Mouse (Mus musculus) forebrain, embryonic 12.5 days (tissue): ENCODE results near the gene Kmt5a. TPM values are rescaled to one million over a fixed set of nuclear protein-coding genes. Genes with fewer than 3 reads are reported as not detected.
"Not testable (repeated sequence)": the region's sequence is repeated elsewhere in the genome, so short reads cannot be mapped to it uniquely, and the experiment has no call there.

Experiments used
- ATAC-seq: fragments of 200-750 bp; cut with Nextera tagmentation; 2 replicates; pipeline ENCODE4 v1.8.0; 2017; ENCODE audit warnings: moderate TSS enrichment; ENCODE audit not compliant: low FRiP score
- H3K27ac ChIP-seq: fragments of 300-500 bp; sonication (generic); 2 replicates; pipeline ENCODE4 v1.5.1; 2016; ENCODE audit warnings: mild to moderate bottlenecking
- H3K27me3 ChIP-seq: fragments of 300-500 bp; sonication (generic); 2 replicates; pipeline ENCODE4 v1.6.1; 2016; ENCODE audit warnings: mild to moderate bottlenecking
- H3K36me3 ChIP-seq: fragments of 300-500 bp; sonication (generic); replicated peaks from 2 replicates; pipeline ENCODE4 v1.6.1; 2016; ENCODE audit warnings: mild to moderate bottlenecking
- H3K4me1 ChIP-seq: fragments of 300-500 bp; sonication (generic); 2 replicates; pipeline ENCODE4 v1.6.1; 2016
- H3K4me2 ChIP-seq: fragments of 300-500 bp; sonication (generic); 2 replicates; pipeline ENCODE4 v1.6.1; 2016; ENCODE audit warnings: mild to moderate bottlenecking, moderate library complexity
- H3K4me3 ChIP-seq: fragments of 300-500 bp; sonication (generic); replicated peaks from 2 replicates; pipeline ENCODE4 v1.5.1; 2016; ENCODE audit warnings: mild to moderate bottlenecking
- H3K9ac ChIP-seq: fragments of 300-500 bp; sonication (generic); 2 replicates; pipeline ENCODE4 v1.6.1; 2016; ENCODE audit warnings: mild to moderate bottlenecking
- H3K9me3 ChIP-seq: fragments of 300-500 bp; sonication (generic); 2 replicates; pipeline ENCODE4 v1.6.1; 2016
- WGBS: fragments of 180-500 bp; shearing (Covaris S2); methylation state at CpG from one replicate; pipeline ENCODE4 v1.1.7; 2016; 5-methylcytosine and 5-hydroxymethylcytosine counted together
- polyA plus RNA-seq: library from polyadenylated mRNA; unstranded; fragments of >200 nt; fragmentation: Nextera tagmentation; extraction: Ambion mirVana; gene quantifications from 2 replicates; pipeline ENCODE4 v1.2.1, GENCODE M21; 2016

Gene Kmt5a
- polyA plus RNA-seq, 1 experiment from 2014 or later = 59.7 TPM

- H3K4me2 ChIP-seq = no peak overlapping the region
- no peaks in the 10 kb centered on the region for H3K27me3 ChIP-seq
- WGBS = 94% methylated on average over 7 of the region's 7 CpGs
- no peaks in the 10 kb centered on the region for H3K9me3 ChIP-seq
- H3K36me3 ChIP-seq = peaks cover 79% of the 10 kb centered on the region
- H3K4me1 ChIP-seq = peaks cover 14% of the 10 kb centered on the region
- no peak for ATAC-seq
- no peak overlapping the region for H3K4me3 ChIP-seq
- H3K9ac ChIP-seq = no peak overlapping the region
- H3K27ac ChIP-seq = no peak overlapping the region
Observed at GRCm38 (mm10) chr5:124450051-124450450, 10.3 kb downstream of the Kmt5a start.

GRCm38 (mm10) chr5:124450641-124451340 is 11.1 kb downstream of the Kmt5a start:
- Histone ChIP-seq H3K36me3 (peaks cover 86% of the 10 kb centered on the region), H3K4me2 (no peak overlapping the region), H3K27ac (no peak overlapping the region), H3K9ac (no peak overlapping the region), H3K9me3 (no peaks in the 10 kb centered on the region), H3K4me1 (peaks cover 14% of the 10 kb centered on the region), H3K4me3 (no peak overlapping the region), H3K27me3 (no peaks in the 10 kb centered on the region)
- WGBS = 90% methylated on average over 16 of the region's 16 CpGs
- ATAC-seq = no peak

GRCm38 (mm10) chr5:124452494-124453228 is 12.9 kb downstream of the Kmt5a start:
- Histone ChIP-seq H3K9ac (no peak overlapping the region), H3K27ac (peak overlapping the region; percentile 36; the same call in 1 of the 2 replicates)
- 86% methylated on average over 15 of the region's 15 CpGs for WGBS

GRCm38 (mm10) chr5:124453339-124454081 is 13.8 kb downstream of the Kmt5a start:
- no peaks in the 10 kb centered on the region for H3K9me3 ChIP-seq
- no peak overlapping the region for H3K4me3 ChIP-seq
- 88% methylated on average over 13 of the region's 13 CpGs for WGBS
- no peak overlapping the region for H3K4me2 ChIP-seq
- H3K27ac ChIP-seq = 0 out of 2 replicates have a peak overlapping the region, but pooled peaks have one; percentile 36
- H3K27me3 ChIP-seq = no peaks in the 10 kb centered on the region
- H3K9ac ChIP-seq = no peak overlapping the region
- H3K4me1 ChIP-seq = no peaks in the 10 kb centered on the region
- ATAC-seq = no peak
- H3K36me3 ChIP-seq = peaks cover 96% of the 10 kb centered on the region

More at GRCm38 (mm10) chr5:124452494-124453228, 12.9 kb downstream of the Kmt5a start:
- H3K4me1 ChIP-seq = no peaks in the 10 kb centered on the region
- H3K4me2 ChIP-seq = no peak overlapping the region
- no peak for ATAC-seq
- peaks cover 96% of the 10 kb centered on the region for H3K36me3 ChIP-seq
- H3K9me3 ChIP-seq = no peaks in the 10 kb centered on the region
- no peak overlapping the region for H3K4me3 ChIP-seq
- H3K27me3 ChIP-seq = no peaks in the 10 kb centered on the region

GRCm38 (mm10) chr5:124454082-124454419 is 14.3 kb downstream of the Kmt5a start:
- no peaks in the 10 kb centered on the region for H3K9me3 ChIP-seq
- H3K4me3 ChIP-seq = no peak overlapping the region
- peaks cover 96% of the 10 kb centered on the region for H3K36me3 ChIP-seq
- 95% methylated on average over 1 of the region's 1 CpGs for whole genome bisulfite sequencing
- 0 out of 2 replicates have a peak overlapping the region, but pooled peaks have one; percentile 25 for H3K27ac ChIP-seq
- no peak overlapping the region for H3K9ac ChIP-seq
- no peaks in the 10 kb centered on the region for H3K27me3 ChIP-seq
- no peak overlapping the region for H3K4me2 ChIP-seq
- no peak for ATAC-seq
- H3K4me1 ChIP-seq = no peaks in the 10 kb centered on the region

GRCm38 (mm10) chr5:124456762-124457161 is 17.0 kb downstream of the Kmt5a start:
- Histone ChIP-seq H3K4me1 (no peaks in the 10 kb centered on the region), H3K9ac (no peak overlapping the region), H3K27me3 (no peaks in the 10 kb centered on the region), H3K27ac (no peak overlapping the region), H3K4me3 (no peak overlapping the region), H3K4me2 (no peak overlapping the region), H3K9me3 (no peaks in the 10 kb centered on the region), H3K36me3 (peaks cover 93% of the 10 kb centered on the region)
- 96% methylated on average over 6 of the region's 6 CpGs for WGBS
- no peak for ATAC-seq

- not testable (repeated sequence) for H3K9me3 ChIP-seq, H3K4me2 ChIP-seq, H3K4me3 ChIP-seq, H3K27me3 ChIP-seq, H3K27ac ChIP-seq, H3K4me1 ChIP-seq, H3K9ac ChIP-seq, ATAC-seq
- H3K36me3 ChIP-seq = peaks cover 76% of the 10 kb centered on the region
- WGBS = 93% methylated on average over 14 of the region's 14 CpGs
Observed at GRCm38 (mm10) chr5:124460922-124461321, 21.2 kb downstream of the Kmt5a start.

- no peak overlapping the region for H3K9ac ChIP-seq
- ATAC-seq = no peak
- H3K36me3 ChIP-seq = peaks cover 69% of the 10 kb centered on the region
- WGBS = 90% methylated on average over 8 of the region's 8 CpGs
- H3K4me2 ChIP-seq = no peak overlapping the region
- H3K4me3 ChIP-seq = no peak overlapping the region
- no peaks in the 10 kb centered on the region for H3K4me1 ChIP-seq
- H3K9me3 ChIP-seq = no peaks in the 10 kb centered on the region
- H3K27me3 ChIP-seq = no peaks in the 10 kb centered on the region
- H3K27ac ChIP-seq = no peak overlapping the region
Observed at GRCm38 (mm10) chr5:124462297-124463025, 22.7 kb downstream of the Kmt5a start.

GRCm38 (mm10) chr5:124463462-124463861 is 23.7 kb downstream of the Kmt5a start:
- no peaks in the 10 kb centered on the region for H3K4me1 ChIP-seq
- WGBS = 91% methylated on average over 5 of the region's 5 CpGs
- ATAC-seq = no peak
- H3K4me2 ChIP-seq = no peak overlapping the region
- peaks cover 65% of the 10 kb centered on the region for H3K36me3 ChIP-seq
- no peaks in the 10 kb centered on the region for H3K27me3 ChIP-seq
- no peaks in the 10 kb centered on the region for H3K9me3 ChIP-seq
- no peak overlapping the region for H3K4me3 ChIP-seq
- H3K27ac ChIP-seq = no peak overlapping the region
- H3K9ac ChIP-seq = no peak overlapping the region

- Histone ChIP-seq H3K9me3 (no peaks in the 10 kb centered on the region), H3K9ac (no peak overlapping the region), H3K4me2 (no peak overlapping the region), H3K27ac (no peak overlapping the region), H3K4me1 (no peaks in the 10 kb centered on the region), H3K27me3 (no peaks in the 10 kb centered on the region), H3K36me3 (peaks cover 60% of the 10 kb centered on the region), H3K4me3 (no peak overlapping the region)
- no peak for ATAC-seq
Observed at GRCm38 (mm10) chr5:124464905-124465304, 25.2 kb downstream of the Kmt5a start.

GRCm38 (mm10) chr5:124467766-124468165 is 28.0 kb downstream of the Kmt5a start:
- Histone ChIP-seq H3K4me3 (no peak overlapping the region), H3K36me3 (peaks cover 34% of the 10 kb centered on the region), H3K27me3 (no peaks in the 10 kb centered on the region), H3K4me1 (no peaks in the 10 kb centered on the region), H3K27ac (no peak overlapping the region), H3K4me2 (no peak overlapping the region), H3K9ac (no peak overlapping the region), H3K9me3 (no peaks in the 10 kb centered on the region)
- ATAC-seq = no peak
- whole genome bisulfite sequencing = 98% methylated on average over 1 of the region's 1 CpGs

- WGBS = 92% methylated on average over 7 of the region's 7 CpGs
Observed at GRCm38 (mm10) chr5:124468365-124468764, 28.6 kb downstream of the Kmt5a start.

More at GRCm38 (mm10) chr5:124468365-124468764, 28.6 kb downstream of the Kmt5a start:
- Histone ChIP-seq H3K27ac (no peak overlapping the region), H3K4me3 (no peak overlapping the region), H3K36me3 (peaks cover 28% of the 10 kb centered on the region), H3K4me2 (no peak overlapping the region), H3K9ac (no peak overlapping the region), H3K9me3 (no peaks in the 10 kb centered on the region), H3K4me1 (no peaks in the 10 kb centered on the region), H3K27me3 (no peaks in the 10 kb centered on the region)
- no peak for ATAC-seq
